In genomic region chr1:194363917-194364316, GRCm38 (mm10) we compare ENCODE assay signal across 17 mouse cellular contexts.
A peak's percentile ranks its signal among the peaks of the same experiment; 100 is the strongest.
DNase-seq lines count a peak whose midpoint lies in the region; ATAC-seq and TF ChIP-seq lines count a peak whose summit lies in the region.
"Had no signal": no experiment of that assay in that cellular context is flagged by ENCODE, and none has a peak within 500 bp of the region (broad histone marks: within the 10 kb centered on the region; RNA-seq: fewer than 3 reads in every experiment).

No protein-coding gene starts in this region.

- no peaks in the 10 kb centered on the region for H3K27me3 ChIP-seq in hindbrain, embryonic 10.5 days (ENCODE audit: insufficient read depth, poor library complexity, severe bottlenecking)
- H3K27me3 ChIP-seq in hindbrain, embryonic 14.5 days (ENCODE audit: control insufficient read depth, insufficient read depth, low read length), result no peaks in the 10 kb centered on the region
- H3K27me3 ChIP-seq in liver, embryonic 11.5 days (replicated peaks; ENCODE audit: control insufficient read depth, insufficient read depth, low read length), result no peaks in the 10 kb centered on the region
- no peaks in the 10 kb centered on the region for H3K27me3 ChIP-seq in liver, embryonic 14.5 days (ENCODE audit: control insufficient read depth, insufficient read depth, low read length)
- H3K27me3 ChIP-seq in liver, postnatal 0 days (ENCODE audit: insufficient read depth, low read length), result no peaks in the 10 kb centered on the region
- H3K27me3 ChIP-seq: hindbrain, embryonic 13.5 days had no signal

- DNase-seq in hindbrain, embryonic 10.5 days (ENCODE audit: low spot score), result no peak
- DNase-seq in hindbrain, embryonic 14.5 days (ENCODE audit: low spot score), result no peak
- no peak for DNase-seq in liver, embryonic 11.5 days (ENCODE audit: low spot score)
- DNase-seq in liver, embryonic 14.5 days (ENCODE audit: low read depth in 3 of 3, low spot score in 3 of 3), result peak in 2 of 3 experiments; percentile 20 to 22
- DNase-seq in liver, postnatal 0 days, result no peak
- DNase-seq in spleen, postnatal 14 days (ENCODE audit: low spot score in 2 of 2), result no peak
- no peak for DNase-seq in kidney, adult 8-10 months
- DNase-seq: adrenal gland, adult 8-10 months; adrenal gland, postnatal 25 days; cerebellum, adult 11-12 months; cerebellum, adult 8-10 months; forebrain, postnatal 0 days; heart, adult 11 months had no signal

- no peaks in the 10 kb centered on the region for H3K36me3 ChIP-seq in hindbrain, embryonic 10.5 days
- H3K36me3 ChIP-seq in hindbrain, embryonic 14.5 days (replicated peaks; ENCODE audit: control insufficient read depth, insufficient read depth), result no peaks in the 10 kb centered on the region
- no peaks in the 10 kb centered on the region for H3K36me3 ChIP-seq in liver, embryonic 11.5 days (ENCODE audit: control insufficient read depth, insufficient read depth, low read length)
- no peaks in the 10 kb centered on the region for H3K36me3 ChIP-seq in liver, embryonic 14.5 days (replicated peaks; ENCODE audit: control insufficient read depth, insufficient read depth, low read depth)
- no peaks in the 10 kb centered on the region for H3K36me3 ChIP-seq in liver, postnatal 0 days (replicated peaks; ENCODE audit: insufficient read depth, low read length)
- H3K36me3 ChIP-seq: hindbrain, embryonic 13.5 days had no signal

- H3K4me3 ChIP-seq in hindbrain, embryonic 10.5 days, result no peak overlapping the region
- no peak overlapping the region for H3K4me3 ChIP-seq in hindbrain, embryonic 14.5 days (replicated peaks; ENCODE audit: low read length)
- no peak overlapping the region for H3K4me3 ChIP-seq in liver, embryonic 11.5 days (ENCODE audit: low read depth, low read length)
- no peak overlapping the region for H3K4me3 ChIP-seq in liver, embryonic 14.5 days (ENCODE audit: insufficient read depth in 1 of 2, low read depth in 2 of 2, low read length in 2 of 2)
- no peak overlapping the region for H3K4me3 ChIP-seq in liver, postnatal 0 days (ENCODE audit: low read depth, low read length)
- H3K4me3 ChIP-seq: gastrocnemius, adult 2 months; hindbrain, embryonic 13.5 days had no signal

- no peaks in the 10 kb centered on the region for H3K9me3 ChIP-seq in hindbrain, embryonic 10.5 days
- no peaks in the 10 kb centered on the region for H3K9me3 ChIP-seq in hindbrain, embryonic 14.5 days (ENCODE audit: control insufficient read depth, low read length)
- no peaks in the 10 kb centered on the region for H3K9me3 ChIP-seq in liver, embryonic 11.5 days (ENCODE audit: control insufficient read depth, low read length)
- no peaks in the 10 kb centered on the region for H3K9me3 ChIP-seq in liver, embryonic 14.5 days (ENCODE audit: control insufficient read depth, low read length)
- H3K9me3 ChIP-seq in liver, postnatal 0 days (ENCODE audit: low read length), result no peaks in the 10 kb centered on the region
- H3K9me3 ChIP-seq: hindbrain, embryonic 13.5 days had no signal

- peak overlapping the region; percentile 35 for H3K27ac ChIP-seq in hindbrain, embryonic 10.5 days
- no peak overlapping the region for H3K27ac ChIP-seq in hindbrain, embryonic 14.5 days
- no peak overlapping the region for H3K27ac ChIP-seq in liver, embryonic 11.5 days (ENCODE audit: low read depth, low read length)
- H3K27ac ChIP-seq in liver, embryonic 14.5 days, result no peak overlapping the region
- H3K27ac ChIP-seq in liver, postnatal 0 days (ENCODE audit: low read depth), result peak overlapping the region; percentile 72
- H3K27ac ChIP-seq: gastrocnemius, adult 2 months; hindbrain, embryonic 13.5 days had no signal

- no peak for TF ChIP-seq CTCF in liver, embryonic 14.5 days (IDR thresholded peaks at IDR 0.05; ENCODE audit: low read depth)
- no peak for TF ChIP-seq CTCF in liver, postnatal 0 days (IDR thresholded peaks at IDR 0.05; ENCODE audit: low read depth)

- no peak overlapping the region for H3K4me2 ChIP-seq in hindbrain, embryonic 14.5 days (replicated peaks)
- no peak overlapping the region for H3K4me2 ChIP-seq in liver, embryonic 11.5 days
- H3K4me2 ChIP-seq in liver, embryonic 14.5 days (ENCODE audit: low read depth), result no peak overlapping the region
- H3K4me2 ChIP-seq in liver, postnatal 0 days (ENCODE audit: low read depth, low read length), result no peak overlapping the region
- H3K4me2 ChIP-seq: heart, embryonic 11.5 days; hindbrain, embryonic 13.5 days had no signal

- H3K9ac ChIP-seq in hindbrain, embryonic 14.5 days, result no peak overlapping the region
- no peak overlapping the region for H3K9ac ChIP-seq in liver, embryonic 11.5 days (ENCODE audit: low read depth, low read length)
- H3K9ac ChIP-seq in liver, embryonic 14.5 days (replicated peaks), result no peak overlapping the region
- H3K9ac ChIP-seq in liver, postnatal 0 days (replicated peaks), result no peak overlapping the region
- H3K9ac ChIP-seq: forebrain, postnatal 0 days; hindbrain, embryonic 13.5 days had no signal

- H3K4me1 ChIP-seq in hindbrain, embryonic 10.5 days (replicated peaks), result peaks cover 22% of the 10 kb centered on the region
- H3K4me1 ChIP-seq in hindbrain, embryonic 14.5 days (replicated peaks; ENCODE audit: control insufficient read depth, insufficient read depth, low read length), result no peaks in the 10 kb centered on the region
- no peaks in the 10 kb centered on the region for H3K4me1 ChIP-seq in liver, embryonic 11.5 days (replicated peaks; ENCODE audit: control insufficient read depth, insufficient read depth, low read length)
- H3K4me1 ChIP-seq in liver, embryonic 14.5 days (replicated peaks; ENCODE audit: control insufficient read depth in 2 of 2, insufficient read depth in 2 of 2, low read length in 1 of 2), result peaks cover 0 to 8% of the 10 kb centered on the region in 2 experiments; a peak in 1 of 4 replicates
- no peaks in the 10 kb centered on the region for H3K4me1 ChIP-seq in liver, postnatal 0 days (ENCODE audit: insufficient read depth)

- ATAC-seq in hindbrain, embryonic 14.5 days (ENCODE audit: low FRiP score), result no peak
- peak; percentile 55 for ATAC-seq in liver, embryonic 11.5 days (replicated peaks; ENCODE audit: low FRiP score)
- peak; percentile 62; the same call in 1 of the 2 replicates for ATAC-seq in liver, embryonic 14.5 days (ENCODE audit: insufficient read depth)
- peak; percentile 90 for ATAC-seq in liver, postnatal 0 days
- ATAC-seq: activated CD4-positive, CD25-positive, alpha-beta regulatory T cell, adult 4 months; forebrain, postnatal 0 days had no signal

- no peak for TF ChIP-seq EP300 in liver, embryonic 14.5 days (IDR thresholded peaks at IDR 0.05; ENCODE audit: low read depth)
- peak; percentile 16; the same call in 1 of the 2 replicates for TF ChIP-seq EP300 in liver, postnatal 0 days (IDR thresholded peaks at IDR 0.05; ENCODE audit: low read depth)

- WGBS in hindbrain, embryonic 10.5 days, result 87% methylated on average over 5 of the region's 5 CpGs
- WGBS in hindbrain, embryonic 14.5 days, result 85% methylated on average over 5 of the region's 5 CpGs
- 67% methylated on average over 5 of the region's 5 CpGs for WGBS in liver, embryonic 11.5 days
- WGBS in liver, embryonic 14.5 days (ENCODE audit: insufficient replicate concordance), result 55% methylated on average over 5 of the region's 5 CpGs
- WGBS in liver, postnatal 0 days (ENCODE audit: insufficient replicate concordance), result 54% methylated on average over 5 of the region's 5 CpGs

Comparison
In these comparisons a context has a peak if more than half of its experiments do, and no peak if none do; other contexts are left out.
1. DNase-seq: peak in liver, embryonic 14.5 days (2 of 3); none in hindbrain, embryonic 10.5 days (single experiment), hindbrain, embryonic 14.5 days (single experiment), liver, embryonic 11.5 days (single experiment), liver, postnatal 0 days (single experiment), spleen, postnatal 14 days (0 of 2) and kidney, adult 8-10 months (0 of 2).
2. H3K27ac ChIP-seq: peak in hindbrain, embryonic 10.5 days (single experiment) and liver, postnatal 0 days (single experiment); none in hindbrain, embryonic 14.5 days (single experiment), liver, embryonic 11.5 days (single experiment) and liver, embryonic 14.5 days (single experiment).